Mouse (Mus musculus) forebrain, embryonic 16.5 days (tissue): ENCODE measurements around the gene Fam83g. TPM values are rescaled to one million over a fixed set of nuclear protein-coding genes. Genes with fewer than 3 reads are reported as not detected.

ENCODE experiments used
- ATAC-seq: fragments of 200-750 bp; cut with Nextera tagmentation; 2 replicates; pipeline ENCODE4 v1.8.0; 2017; ENCODE audit warnings: mild to moderate bottlenecking, moderate library complexity
- H3K27ac ChIP-seq: fragments of 300-500 bp; sonication (generic); 2 replicates; pipeline ENCODE4 v1.5.1; 2014; ENCODE audit warnings: low read length, control low read depth
- H3K27me3 ChIP-seq: fragments of 300-500 bp; sonication (generic); replicated peaks from 2 replicates; pipeline ENCODE4 v1.6.1; 2014; ENCODE audit warnings: low read length; ENCODE audit not compliant: control insufficient read depth, insufficient read depth
- H3K36me3 ChIP-seq: fragments of 300-500 bp; sonication (generic); 2 replicates; pipeline ENCODE4 v1.6.1; 2014; ENCODE audit not compliant: control insufficient read depth, insufficient read depth
- H3K4me1 ChIP-seq: fragments of 300-500 bp; sonication (generic); replicated peaks from 2 replicates; pipeline ENCODE4 v1.6.1; 2014; ENCODE audit warnings: low read length; ENCODE audit not compliant: control insufficient read depth, insufficient read depth
- H3K4me2 ChIP-seq: fragments of 300-500 bp; sonication (generic); 2 replicates; pipeline ENCODE4 v1.6.1; 2014; ENCODE audit warnings: mild to moderate bottlenecking, low read length, control low read depth
- H3K4me3 ChIP-seq: fragments of 300-500 bp; sonication (generic); replicated peaks from 2 replicates; pipeline ENCODE4 v1.5.1; 2014; ENCODE audit warnings: mild to moderate bottlenecking, low read length, control low read depth
- H3K9ac ChIP-seq: fragments of 300-500 bp; sonication (generic); replicated peaks from 2 replicates; pipeline ENCODE4 v1.6.1; 2014; ENCODE audit warnings: low read depth, low read length, control low read depth
- H3K9me3 ChIP-seq: fragments of 300-500 bp; sonication (generic); 2 replicates; pipeline ENCODE4 v1.6.1; 2016; ENCODE audit warnings: low read length; ENCODE audit not compliant: control insufficient read depth
- WGBS: fragments of 180-500 bp; shearing (Covaris S2); extraction: QIAGEN DNeasy Blood & Tissue Kit; methylation state at CpG from one replicate; pipeline ENCODE4 v1.1.7; 2014; 5-methylcytosine and 5-hydroxymethylcytosine counted together
- polyA plus RNA-seq: library from polyadenylated mRNA; unstranded; fragments of >200 nt; fragmentation: Nextera tagmentation; extraction: Ambion mirVana; gene quantifications from 2 replicates; pipeline ENCODE4 v1.2.1, GENCODE M21; 2015

Fam83g gene
- polyA plus RNA-seq, 1 experiment from 2014 or later: 0.46 TPM

DNA sequence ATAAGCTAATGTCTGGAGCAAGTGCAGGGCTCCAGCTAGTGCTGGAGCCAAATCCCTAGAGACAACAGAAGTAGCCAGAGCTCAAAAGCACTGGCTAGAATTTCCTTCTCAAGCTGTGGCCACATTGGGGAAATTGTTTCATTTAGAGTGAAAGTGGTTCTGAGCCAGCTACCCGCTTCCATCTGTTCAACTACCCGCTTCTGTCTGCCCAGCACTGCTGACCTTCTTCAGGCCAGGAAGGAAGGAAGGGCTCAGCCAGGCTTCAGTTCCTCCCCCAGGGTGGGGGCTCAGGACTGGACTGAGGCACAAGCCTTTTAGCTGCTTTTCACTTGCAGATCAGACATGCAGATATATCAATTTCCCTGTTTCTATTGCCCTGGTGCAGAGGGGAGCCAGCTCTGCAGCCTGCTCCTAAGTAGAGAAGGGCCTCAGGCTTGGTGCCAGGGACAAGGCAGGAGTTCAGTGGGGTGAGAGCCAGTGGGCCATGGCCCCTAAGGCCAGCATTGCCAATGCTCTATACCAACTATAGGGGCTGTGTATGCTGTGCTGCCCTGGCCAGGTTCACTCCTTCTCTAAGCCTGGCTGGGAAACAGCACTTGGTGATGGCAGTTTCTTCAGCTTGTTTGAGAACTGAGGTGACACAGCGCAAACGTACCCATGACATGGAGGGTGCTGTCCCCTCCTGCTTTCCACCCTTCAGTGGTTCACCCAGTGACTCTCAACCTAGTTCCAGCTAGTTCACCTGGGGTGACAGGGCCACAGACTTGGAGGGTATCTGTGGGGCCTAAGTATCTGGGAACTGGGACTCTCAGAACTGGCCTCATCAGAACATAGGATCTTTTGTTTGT is 24.7 kb upstream of the Fam83g start:
- Histone ChIP-seq H3K9me3 (no peaks in the 10 kb centered on the region), H3K27me3 (no peaks in the 10 kb centered on the region), H3K4me3 (no peak overlapping the region), H3K9ac (no peak overlapping the region), H3K4me2 (no peak overlapping the region), H3K27ac (no peak overlapping the region), H3K36me3 (no peaks in the 10 kb centered on the region), H3K4me1 (no peaks in the 10 kb centered on the region)
- ATAC-seq: no peak
- 84% methylated on average over 4 of the region's 4 CpGs for WGBS

DNA sequence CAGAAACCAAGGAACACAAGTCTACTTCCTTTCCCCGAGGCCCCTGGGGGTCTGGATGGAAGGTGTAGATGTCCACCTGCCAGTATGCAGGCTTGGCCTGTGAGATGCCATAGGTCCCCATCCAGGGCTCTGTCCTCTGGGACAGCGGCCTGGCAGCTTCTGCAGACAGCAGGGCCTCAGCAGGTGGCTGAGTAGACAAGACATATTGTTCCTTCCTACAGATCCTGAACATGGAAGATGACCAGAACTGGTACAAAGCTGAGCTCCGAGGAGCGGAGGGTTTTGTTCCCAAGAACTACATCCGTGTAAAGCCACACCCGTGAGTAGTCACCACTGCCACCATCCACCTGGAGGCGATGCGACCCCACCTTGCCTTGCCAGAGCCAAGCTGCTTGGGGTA is 23.9 kb upstream of the Fam83g start:
- H3K4me2 ChIP-seq: no peak overlapping the region
- H3K27ac ChIP-seq: no peak overlapping the region
- WGBS: 91% methylated on average over 8 of the region's 8 CpGs
- H3K4me3 ChIP-seq: no peak overlapping the region
- no peaks in the 10 kb centered on the region for H3K4me1 ChIP-seq
- no peaks in the 10 kb centered on the region for H3K9me3 ChIP-seq
- no peaks in the 10 kb centered on the region for H3K36me3 ChIP-seq
- no peak for ATAC-seq
- H3K9ac ChIP-seq: no peak overlapping the region
- H3K27me3 ChIP-seq: no peaks in the 10 kb centered on the region

DNA sequence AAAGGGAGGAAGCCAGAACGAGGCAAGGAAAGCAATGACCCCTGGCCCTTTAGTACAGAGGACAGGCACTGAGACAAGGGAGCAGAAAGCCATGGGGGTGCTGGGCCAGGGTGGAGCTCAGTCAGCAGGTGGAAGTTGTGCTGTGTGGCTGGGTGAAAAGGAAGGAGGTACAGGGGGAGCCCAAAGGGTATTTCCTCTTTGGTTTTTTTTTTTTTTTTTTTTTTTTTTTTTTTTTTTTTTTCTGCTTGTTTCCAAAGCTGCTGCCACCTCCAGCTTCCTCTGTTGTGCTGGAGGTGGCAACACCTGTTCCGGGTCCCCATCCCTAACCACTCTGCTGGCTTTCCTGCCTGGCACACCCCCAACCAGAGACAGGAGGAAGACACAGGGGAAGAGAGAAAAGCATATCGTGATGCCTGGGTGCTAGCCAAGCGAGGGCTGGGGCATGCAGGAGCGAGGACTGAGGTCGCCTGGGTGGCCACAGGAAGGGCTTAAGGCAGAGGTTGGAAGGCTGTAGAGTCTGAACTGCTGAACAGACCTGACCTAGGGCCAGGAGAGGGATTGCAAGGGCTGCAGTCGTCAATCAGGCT is 23.0 kb upstream of the Fam83g start:
- Histone ChIP-seq H3K4me1 (no peaks in the 10 kb centered on the region), H3K36me3 (no peaks in the 10 kb centered on the region), H3K4me2 (no peak overlapping the region), H3K9ac (no peak overlapping the region), H3K27ac (no peak overlapping the region), H3K9me3 (no peaks in the 10 kb centered on the region), H3K4me3 (no peak overlapping the region), H3K27me3 (no peaks in the 10 kb centered on the region)
- 73% methylated on average over 7 of the region's 7 CpGs for WGBS
- ATAC-seq: no peak

DNA sequence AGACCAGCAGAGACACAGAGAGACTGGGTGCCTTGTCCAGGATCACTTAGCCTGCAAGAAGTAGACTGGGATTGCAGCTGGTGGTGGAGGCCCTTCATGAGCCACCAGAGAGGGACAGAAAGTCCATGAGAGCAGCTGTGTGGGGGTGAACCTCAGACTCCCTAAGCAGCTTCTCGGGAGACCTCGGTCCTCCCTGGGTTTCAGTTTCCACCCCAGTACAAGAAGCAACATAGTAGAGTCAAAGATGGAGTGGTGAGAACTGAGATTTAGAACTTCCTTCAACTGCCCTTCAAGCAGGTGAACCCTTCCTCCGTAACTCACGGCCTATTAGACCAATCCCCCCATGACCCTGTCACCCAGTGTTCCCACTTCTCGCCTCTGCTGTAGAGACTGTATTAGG is 21.7 kb upstream of the Fam83g start:
- Histone ChIP-seq H3K4me3 (no peak overlapping the region), H3K4me2 (no peak overlapping the region), H3K27ac (no peak overlapping the region), H3K4me1 (no peaks in the 10 kb centered on the region), H3K27me3 (no peaks in the 10 kb centered on the region), H3K36me3 (no peaks in the 10 kb centered on the region), H3K9me3 (no peaks in the 10 kb centered on the region), H3K9ac (no peak overlapping the region)
- ATAC-seq: no peak
- 97% methylated on average over 5 of the region's 5 CpGs for WGBS

DNA sequence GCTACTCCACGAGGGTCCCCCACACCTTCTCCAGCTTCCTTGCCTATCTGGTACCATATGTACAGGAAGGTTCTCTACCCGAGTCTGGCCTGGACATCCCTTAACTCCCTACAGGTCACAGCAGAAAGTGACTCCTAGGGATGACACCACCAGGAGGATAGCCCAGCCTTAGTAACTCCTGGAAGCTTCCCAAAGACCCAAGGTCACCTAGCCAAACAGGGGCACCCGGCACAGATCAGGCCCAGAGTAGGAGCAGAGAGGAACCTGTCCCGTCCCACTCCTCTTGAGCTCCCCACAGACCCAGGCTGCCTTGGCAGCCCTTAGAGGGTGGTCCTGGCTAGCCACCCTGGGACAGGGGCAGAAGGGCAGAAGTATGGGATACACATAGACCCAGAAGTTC is 18.5 kb upstream of the Fam83g start:
- H3K4me3 ChIP-seq: no peak overlapping the region
- no peak for ATAC-seq
- H3K36me3 ChIP-seq: no peaks in the 10 kb centered on the region
- H3K27me3 ChIP-seq: no peaks in the 10 kb centered on the region
- H3K4me2 ChIP-seq: no peak overlapping the region
- H3K9me3 ChIP-seq: no peaks in the 10 kb centered on the region
- H3K4me1 ChIP-seq: no peaks in the 10 kb centered on the region
- H3K27ac ChIP-seq: no peak overlapping the region
- whole genome bisulfite sequencing: 81% methylated on average over 4 of the region's 4 CpGs
- H3K9ac ChIP-seq: no peak overlapping the region

DNA sequence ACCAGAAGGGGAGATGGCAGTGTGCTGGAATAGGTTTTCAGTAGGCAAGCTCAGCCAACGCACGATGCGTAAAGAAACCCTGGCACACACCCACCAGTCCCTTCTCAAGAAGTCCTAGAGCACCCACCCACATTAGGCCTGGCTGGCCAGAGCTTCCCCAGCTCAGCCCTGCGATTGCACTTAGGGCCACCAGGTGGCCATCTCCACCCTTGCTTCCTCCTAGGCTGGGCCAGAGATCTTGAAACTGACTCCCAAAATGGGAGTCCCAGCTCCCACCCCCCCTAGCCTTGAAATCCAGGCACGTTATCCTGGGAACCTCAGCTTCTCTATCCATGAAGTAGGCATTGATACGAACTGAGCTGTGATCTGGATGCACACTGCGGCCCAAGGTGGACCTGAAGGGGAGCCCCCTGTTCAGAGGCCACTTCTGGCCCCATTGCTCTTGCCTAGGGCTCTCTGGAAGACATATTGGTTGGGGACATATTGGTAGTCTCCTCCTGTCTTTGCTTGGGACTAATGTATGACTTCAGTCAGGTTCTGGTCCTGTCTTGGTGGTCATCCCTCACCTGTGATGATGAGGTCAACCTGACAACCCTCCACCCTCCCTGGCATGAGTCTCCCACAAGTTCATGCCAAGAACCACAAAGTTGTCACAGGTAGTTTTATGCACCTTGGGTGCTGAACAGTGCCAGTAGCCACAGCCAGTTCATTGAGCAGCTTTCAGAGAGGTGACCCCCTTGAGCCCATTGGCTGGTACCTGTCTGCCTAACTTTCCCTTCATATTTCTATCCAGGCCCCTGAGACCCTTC is 17.7 kb upstream of the Fam83g start:
- Histone ChIP-seq H3K4me3 (no peak overlapping the region), H3K36me3 (no peaks in the 10 kb centered on the region), H3K9ac (no peak overlapping the region), H3K9me3 (no peaks in the 10 kb centered on the region), H3K4me1 (no peaks in the 10 kb centered on the region), H3K4me2 (no peak overlapping the region), H3K27ac (no peak overlapping the region), H3K27me3 (no peaks in the 10 kb centered on the region)
- 55% methylated on average over 7 of the region's 7 CpGs for WGBS
- no peak for ATAC-seq

DNA sequence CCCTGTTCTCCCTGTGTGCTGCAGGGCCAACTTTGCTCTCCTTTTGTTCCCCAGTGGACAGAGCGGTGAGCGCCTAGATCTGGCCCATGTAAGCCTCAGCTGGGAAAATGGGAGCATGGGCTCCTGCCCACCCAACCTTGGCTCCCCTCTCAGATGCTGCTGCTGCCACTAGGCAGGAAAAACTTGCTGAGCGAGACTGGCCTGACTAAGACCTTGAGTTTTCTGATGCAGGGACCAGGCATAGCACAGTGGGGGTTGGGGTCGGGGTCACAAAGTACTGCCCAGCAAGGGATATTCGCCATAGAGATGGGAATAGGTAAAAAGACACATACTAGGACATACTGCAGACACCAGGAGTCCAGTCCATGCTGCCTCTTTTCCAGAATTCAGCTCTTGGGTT is 16.6 kb upstream of the Fam83g start:
- H3K9ac ChIP-seq: no peak overlapping the region
- H3K4me2 ChIP-seq: no peak overlapping the region
- H3K4me3 ChIP-seq: no peak overlapping the region
- no peaks in the 10 kb centered on the region for H3K36me3 ChIP-seq
- H3K4me1 ChIP-seq: no peaks in the 10 kb centered on the region
- ATAC-seq: no peak
- WGBS: 84% methylated on average over 5 of the region's 5 CpGs
- no peaks in the 10 kb centered on the region for H3K27me3 ChIP-seq
- H3K27ac ChIP-seq: no peak overlapping the region
- no peaks in the 10 kb centered on the region for H3K9me3 ChIP-seq

DNA sequence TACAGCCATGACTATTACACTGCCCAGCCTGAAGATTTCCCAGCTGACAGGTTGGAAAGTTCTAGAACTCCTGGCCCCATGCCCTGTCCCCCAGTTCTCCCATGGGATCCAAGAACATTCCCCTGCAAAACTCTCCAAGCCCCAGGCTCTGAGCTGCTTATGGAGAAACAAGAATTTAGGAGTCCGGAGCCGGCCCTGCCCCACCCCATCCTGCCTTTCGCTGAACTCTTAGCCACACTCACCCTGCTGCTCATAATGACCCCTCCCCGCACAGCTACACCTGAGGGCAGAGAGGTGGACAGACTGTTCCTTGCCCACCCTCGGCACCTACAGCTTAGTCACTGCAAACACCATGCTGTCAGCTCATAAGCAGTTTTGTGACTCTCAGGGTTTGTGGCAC is 16.1 kb upstream of the Fam83g start:
- no peaks in the 10 kb centered on the region for H3K9me3 ChIP-seq
- 85% methylated on average over 5 of the region's 5 CpGs for WGBS
- ATAC-seq: no peak

More for the DNA sequence above, 16.1 kb upstream of the Fam83g start:
- H3K27me3 ChIP-seq: no peaks in the 10 kb centered on the region
- no peak overlapping the region for H3K4me3 ChIP-seq
- no peak overlapping the region for H3K27ac ChIP-seq
- H3K4me1 ChIP-seq: no peaks in the 10 kb centered on the region
- no peak overlapping the region for H3K9ac ChIP-seq
- no peak overlapping the region for H3K4me2 ChIP-seq
- H3K36me3 ChIP-seq: no peaks in the 10 kb centered on the region
